Mouse (Mus musculus) fat pad, adult 2 months (tissue): ENCODE measurements at regions not wholly inside any gene's neighbourhood (a gene's known extent, or its start where the extent isn't known, plus 50 kb on each side); places are given as distances from the start of the nearest gene placed in this dataset.
A peak's percentile ranks its signal among the peaks of the same experiment; 100 is the strongest.

Source experiments
- DNase-seq: peaks from one replicate; pipeline ENCODE4 v3.0.0-alpha.2; 2011; ENCODE audit warnings: low read depth, low spot score; ENCODE audit errors: extremely low read depth

DNA sequence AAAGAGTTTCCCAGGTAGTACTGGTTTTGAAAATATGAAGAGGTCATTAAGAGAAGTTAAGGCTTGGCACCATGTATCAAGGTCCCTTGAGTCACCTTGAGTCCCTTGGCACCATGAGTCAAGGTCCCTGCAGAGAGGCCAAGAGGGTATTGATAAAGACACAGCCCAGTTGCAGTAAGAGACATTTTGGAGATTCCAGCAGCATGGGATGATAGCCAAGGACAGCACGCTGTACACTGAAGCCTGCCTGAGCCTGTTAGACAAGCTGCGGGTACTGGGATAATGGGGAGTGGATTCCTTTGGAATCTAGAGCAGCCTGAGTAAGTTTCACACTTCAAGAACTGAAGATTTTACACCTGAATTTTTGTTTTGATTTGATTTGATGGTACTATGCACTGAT, 468.4 kb downstream of the Htr1a start:
- DNase-seq, result peak; percentile 56

DNA sequence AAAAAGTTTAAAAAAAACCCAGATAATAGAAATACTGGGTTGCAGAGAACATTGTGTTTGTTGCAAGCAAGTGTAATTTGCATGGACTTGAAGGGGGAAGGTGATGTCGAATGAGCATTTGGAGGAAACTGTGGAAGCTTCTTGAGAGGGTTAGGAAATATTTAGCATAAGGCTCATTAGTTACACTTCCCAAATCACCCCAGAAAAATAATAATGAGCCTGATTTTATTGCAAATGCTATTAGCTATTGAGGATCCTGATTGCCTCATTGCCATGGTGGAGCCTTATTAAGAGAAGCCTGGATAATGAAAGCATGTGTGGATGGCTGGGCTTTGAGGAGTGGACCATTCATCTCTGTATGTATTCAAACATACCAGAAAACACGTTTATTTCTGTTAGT, 473.3 kb downstream of the Htr1a start:
- DNase-seq, result no peak

DNA sequence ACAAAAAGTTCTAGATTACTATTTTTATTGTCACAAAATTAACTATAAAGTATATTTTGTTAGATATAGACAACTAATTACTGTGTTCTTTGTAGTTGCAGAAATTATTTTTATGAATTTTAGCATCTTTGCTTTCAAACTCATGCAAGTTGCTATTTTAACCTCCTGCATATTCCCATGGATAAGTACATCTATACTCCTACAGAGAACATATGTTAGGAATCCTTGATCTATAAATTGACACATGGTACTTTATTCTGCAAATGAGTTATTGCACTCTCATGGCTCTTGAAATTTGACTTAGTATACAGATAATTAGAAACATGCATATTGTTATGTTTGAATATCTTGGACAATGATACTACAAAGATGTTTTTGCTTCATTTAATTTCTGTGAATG, 478.2 kb downstream of the Htr1a start:
- DNase-seq, result no peak

DNA sequence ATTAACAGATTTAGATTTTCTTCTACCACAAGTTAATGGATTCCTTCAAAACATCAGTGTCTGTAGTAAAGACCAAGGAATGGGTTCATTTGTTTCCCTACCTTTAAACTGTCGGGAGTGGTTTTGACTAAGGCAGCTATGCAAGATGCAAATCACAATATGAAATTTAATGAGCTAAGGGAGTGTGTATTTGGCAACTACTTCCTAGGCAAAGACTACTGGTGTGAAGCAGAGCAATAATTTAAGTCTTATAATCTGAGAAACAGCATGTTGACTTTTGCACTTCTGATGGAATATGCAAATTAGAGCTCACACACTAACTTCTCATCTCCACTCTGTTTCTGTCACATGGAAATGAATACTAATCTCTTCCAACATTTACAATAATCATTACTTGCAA, 494.3 kb downstream of the Htr1a start:
- no peak for DNase-seq
